Mouse (Mus musculus) small intestine, adult 2 months (tissue): ENCODE results near the gene Samd4.

Experiments
- CTCF ChIP-seq: fragments of 200-500 bp; IDR thresholded peaks from 2 replicates; pipeline ENCODE4 v1.5.1; 2012; ENCODE audit warnings: low read depth, mild to moderate bottlenecking, control low read depth, inconsistent platforms, low read length, moderate library complexity, mixed read lengths; ENCODE audit not compliant: insufficient replicate concordance, insufficient read length; ENCODE audit errors: extremely low read depth
- POLR2A ChIP-seq: fragments of 200-500 bp; IDR thresholded peaks from 2 replicates; pipeline ENCODE4 v1.6.1; 2012; ENCODE audit warnings: low read depth, mild to moderate bottlenecking, control low read depth, inconsistent platforms, low read length, moderate library complexity

DNA sequence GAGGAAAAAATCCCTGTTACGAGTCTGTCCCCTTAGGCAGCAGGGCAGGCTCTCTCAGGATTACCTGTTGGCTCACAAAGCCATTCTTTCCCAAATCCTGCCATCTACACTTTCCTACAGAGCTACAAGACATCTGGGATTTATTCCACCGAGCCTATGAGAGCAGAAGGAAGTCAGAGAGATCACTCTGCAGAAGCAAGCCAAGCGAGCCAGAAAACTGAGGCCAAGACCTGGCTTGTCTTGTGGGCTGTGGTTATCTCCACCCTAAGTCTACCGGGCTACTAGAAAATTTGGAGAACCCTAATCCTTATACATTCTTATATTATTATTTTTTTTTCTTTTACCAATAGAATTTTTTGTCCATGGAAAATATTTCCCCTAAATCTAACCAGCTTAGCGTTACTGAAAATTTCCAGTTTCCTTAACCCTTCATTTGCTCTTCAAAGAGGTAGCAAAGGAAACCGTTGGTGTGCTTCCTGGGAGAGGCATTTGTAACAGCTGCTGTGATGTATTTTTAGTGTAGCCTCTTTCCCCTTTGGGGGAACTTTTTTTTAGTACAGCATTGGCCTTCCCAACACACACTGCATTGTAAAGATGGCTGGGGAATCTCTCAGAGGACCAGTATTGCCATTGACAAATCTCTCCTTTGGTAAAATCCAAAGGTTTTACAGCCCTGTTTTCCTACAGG, 144.9 kb downstream of the Samd4 start:
- no peak for TF ChIP-seq CTCF
- TF ChIP-seq POLR2A: no peak
